Mouse (Mus musculus): Measurements from ENCODE around the gene Wfdc9. TPM values are rescaled to one million over a fixed set of nuclear protein-coding genes. Genes with fewer than 3 reads are reported as not detected.

The Wfdc9 gene
- total RNA-seq (2017): not detected in 2 replicates

DNA sequence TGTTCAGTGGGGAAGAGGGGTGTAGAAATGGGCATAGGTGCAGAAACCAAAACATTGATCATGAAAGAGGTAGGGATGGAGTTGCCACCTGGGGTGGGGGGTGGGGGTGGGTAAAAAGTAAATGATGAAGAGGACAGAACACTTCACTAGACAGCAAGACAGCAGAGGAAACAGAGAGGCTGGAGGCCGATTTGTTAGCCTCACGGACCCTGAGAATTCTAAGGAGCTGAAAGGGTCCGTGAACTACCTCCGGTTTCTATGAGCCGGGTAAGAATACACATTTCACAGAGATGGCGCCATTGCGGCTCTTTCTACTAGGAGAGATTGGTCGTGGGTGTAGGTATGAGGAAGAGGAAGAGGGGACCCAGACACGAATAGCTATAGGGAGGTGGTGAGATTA, at the start of gene Wfdc9:
Wfdc9 (minus strand) TSS at position 101 of the 400 bp plus-strand sequence.
- no peak for ATAC-seq (ENCODE audit: extremely low read depth, insufficient number of reproducible peaks, low FRiP score, poor library complexity, severe bottlenecking)

DNA sequence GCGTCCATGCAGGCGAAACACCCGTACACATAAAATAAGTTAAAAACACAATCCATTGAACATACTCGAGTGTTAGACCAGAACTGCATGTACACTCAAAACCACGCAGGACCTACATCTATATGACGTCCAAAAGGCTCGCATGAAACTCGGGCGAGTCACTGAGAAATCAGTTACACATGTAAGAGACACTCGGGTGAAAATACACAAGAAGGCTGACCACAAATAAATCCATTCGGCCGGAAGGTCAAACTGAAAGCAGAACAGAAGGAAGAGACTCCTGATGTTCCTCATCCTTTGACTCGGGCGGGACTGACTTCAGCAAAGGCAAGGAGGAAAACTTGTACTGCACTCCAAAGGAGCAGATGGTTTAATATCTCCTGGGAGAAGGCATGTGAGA, 49.6 kb upstream of the Wfdc9 start:
- no peak for ATAC-seq (ENCODE audit: extremely low read depth, insufficient number of reproducible peaks, low FRiP score, poor library complexity, severe bottlenecking)

DNA sequence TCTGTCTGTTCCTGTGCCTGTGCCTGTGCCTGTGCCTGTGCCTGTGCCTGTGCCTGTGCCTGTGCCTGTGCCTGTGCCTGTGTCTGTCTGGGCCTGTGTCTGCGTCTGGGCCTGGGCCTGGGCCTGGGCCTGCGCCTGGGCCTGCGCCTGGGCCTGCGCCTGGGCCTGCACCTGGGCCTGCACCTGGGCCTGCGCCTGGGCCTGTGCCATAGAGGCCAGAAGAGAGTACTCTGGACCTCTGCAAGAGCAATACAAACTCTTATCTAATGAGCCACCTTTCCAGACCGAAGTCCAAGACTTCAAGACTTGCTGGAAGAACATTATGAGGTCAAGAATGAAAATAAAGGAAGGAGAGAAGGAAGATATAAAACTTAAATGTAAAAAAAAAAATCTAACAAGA, 48.9 kb upstream of the Wfdc9 start:
- ATAC-seq (ENCODE audit: extremely low read depth, insufficient number of reproducible peaks, low FRiP score, poor library complexity, severe bottlenecking): no peak

DNA sequence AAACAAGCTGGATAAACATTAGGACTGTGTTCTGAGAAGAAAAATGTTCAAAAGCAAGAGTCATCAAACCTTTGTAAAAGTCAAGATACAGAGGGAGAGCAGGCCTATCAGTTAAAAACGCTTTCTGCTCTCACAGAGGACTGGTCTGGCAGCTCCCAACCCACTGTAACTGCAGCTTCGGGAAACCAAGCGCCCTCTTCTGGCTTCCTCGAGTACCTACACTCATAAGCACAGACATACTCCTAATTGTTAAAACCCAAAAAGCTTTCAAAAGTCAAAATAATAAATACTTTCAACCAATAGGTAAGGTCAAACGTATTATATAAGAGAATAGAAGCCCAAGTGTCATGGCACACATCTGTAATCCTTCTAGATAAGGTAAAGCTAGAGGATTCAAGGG, 47.9 kb upstream of the Wfdc9 start:
- no peak for ATAC-seq (ENCODE audit: extremely low read depth, insufficient number of reproducible peaks, low FRiP score, poor library complexity, severe bottlenecking)

DNA sequence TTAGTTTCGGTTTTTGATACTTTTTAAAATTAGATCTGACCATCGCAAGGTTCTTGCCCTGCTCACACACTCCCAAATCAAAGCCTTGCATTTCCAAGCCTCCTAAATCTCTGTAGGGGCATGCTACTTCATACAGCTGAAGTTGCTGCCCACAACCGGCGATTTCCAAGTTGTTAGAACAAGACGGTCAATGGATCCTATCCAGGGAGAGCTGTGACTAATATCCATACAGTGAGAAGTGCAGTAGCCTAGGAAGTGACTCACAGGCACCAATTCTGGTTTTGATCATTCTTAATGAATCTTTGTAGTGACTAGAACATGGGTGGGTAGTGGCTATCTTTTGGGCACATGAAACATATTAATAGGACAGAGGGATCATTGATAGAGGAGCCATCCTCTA, 45.4 kb upstream of the Wfdc9 start:
- no peak for ATAC-seq (ENCODE audit: extremely low read depth, insufficient number of reproducible peaks, low FRiP score, poor library complexity, severe bottlenecking)

DNA sequence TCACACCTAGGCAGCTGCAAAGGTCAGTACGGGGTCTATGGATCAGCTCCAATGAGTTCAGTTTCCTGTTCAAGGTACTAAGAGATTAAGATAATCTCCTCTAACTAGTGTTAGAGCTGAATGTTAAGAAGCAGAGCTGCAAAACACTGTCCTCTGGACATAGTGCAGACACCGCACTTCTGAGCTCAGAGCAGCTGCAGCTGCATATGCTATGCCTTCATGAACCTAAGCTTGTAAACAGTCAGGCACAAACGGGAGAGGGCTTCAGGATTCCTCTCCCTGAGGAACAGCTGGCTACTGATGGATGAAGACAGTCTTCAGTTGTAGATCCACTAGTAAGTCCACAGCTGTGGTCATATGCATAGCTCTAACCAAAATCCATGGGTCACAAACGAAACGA, 44.6 kb upstream of the Wfdc9 start:
- ATAC-seq (ENCODE audit: extremely low read depth, insufficient number of reproducible peaks, low FRiP score, poor library complexity, severe bottlenecking): no peak

DNA sequence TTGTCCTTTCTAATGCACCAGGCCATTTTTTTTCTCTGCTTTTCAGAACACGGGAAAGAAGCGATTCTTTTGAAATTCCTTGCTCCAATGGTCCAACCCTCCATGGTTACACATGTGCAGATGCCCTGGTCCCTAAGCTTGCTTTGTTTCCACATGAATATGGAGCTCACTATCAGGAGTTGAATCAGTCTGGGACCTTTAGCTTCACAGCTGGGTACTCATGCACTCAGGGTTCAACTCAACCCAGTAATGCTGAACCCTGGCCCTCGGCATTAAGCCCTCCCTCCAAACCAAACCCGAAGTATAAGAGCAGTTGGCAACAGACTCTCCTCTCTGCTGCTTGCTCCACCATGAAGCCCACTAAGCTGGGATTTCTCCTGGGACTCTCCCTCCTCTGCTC, 41.8 kb upstream of the Wfdc9 start, which contains the start of gene Spint4:
Spint4 (plus strand) TSS at position 301 of the 400 bp plus-strand sequence.
- ATAC-seq (ENCODE audit: extremely low read depth, insufficient number of reproducible peaks, low FRiP score, poor library complexity, severe bottlenecking): no peak

DNA sequence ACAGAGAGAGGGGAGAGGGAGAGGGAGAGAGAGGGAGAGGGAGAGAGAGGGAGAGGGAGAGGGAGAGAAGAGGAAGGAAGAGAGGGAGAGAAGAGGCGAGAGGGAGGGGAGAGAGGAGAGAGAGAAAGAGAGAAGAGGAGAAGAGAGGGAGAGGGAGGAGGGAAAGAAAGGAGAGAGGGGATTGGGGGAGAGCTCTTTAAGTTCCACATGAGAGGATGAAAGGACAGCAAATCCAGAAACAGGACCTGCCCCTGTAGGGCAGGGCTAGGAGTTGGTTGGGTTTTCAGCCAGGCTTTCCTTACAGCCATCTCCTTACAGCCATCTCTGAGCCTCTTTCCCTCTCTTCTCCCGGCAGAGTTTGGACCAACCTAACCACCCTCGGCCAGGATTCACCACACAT, 28.4 kb upstream of the Wfdc9 start, which contains the start of gene Wfdc13:
Wfdc13 (plus strand) TSS at position 301 of the 400 bp plus-strand sequence.
- no peak for ATAC-seq (ENCODE audit: extremely low read depth, insufficient number of reproducible peaks, low FRiP score, poor library complexity, severe bottlenecking)

DNA sequence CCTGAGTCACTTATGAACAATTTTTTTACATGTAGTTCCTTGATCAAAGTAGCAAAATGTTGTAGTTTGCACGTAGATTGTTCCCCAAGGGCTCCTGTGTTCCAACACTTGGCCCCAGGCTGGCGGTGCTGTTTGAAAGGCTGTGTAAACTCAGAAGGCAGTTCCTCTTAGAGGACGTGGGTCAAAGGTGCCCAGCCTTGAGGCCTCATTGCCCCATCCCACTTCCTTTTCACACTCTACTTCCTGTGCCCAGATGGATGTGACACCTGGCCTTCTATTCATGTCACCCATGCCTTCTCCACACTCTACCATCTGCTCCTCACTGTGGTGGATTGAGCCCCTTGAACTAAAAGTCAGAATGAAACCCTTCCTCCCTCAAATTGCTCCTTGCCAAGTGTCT, 23.5 kb upstream of the Wfdc9 start:
- peak; percentile 73 for ATAC-seq (ENCODE audit: extremely low read depth, insufficient number of reproducible peaks, low FRiP score, poor library complexity, severe bottlenecking)

DNA sequence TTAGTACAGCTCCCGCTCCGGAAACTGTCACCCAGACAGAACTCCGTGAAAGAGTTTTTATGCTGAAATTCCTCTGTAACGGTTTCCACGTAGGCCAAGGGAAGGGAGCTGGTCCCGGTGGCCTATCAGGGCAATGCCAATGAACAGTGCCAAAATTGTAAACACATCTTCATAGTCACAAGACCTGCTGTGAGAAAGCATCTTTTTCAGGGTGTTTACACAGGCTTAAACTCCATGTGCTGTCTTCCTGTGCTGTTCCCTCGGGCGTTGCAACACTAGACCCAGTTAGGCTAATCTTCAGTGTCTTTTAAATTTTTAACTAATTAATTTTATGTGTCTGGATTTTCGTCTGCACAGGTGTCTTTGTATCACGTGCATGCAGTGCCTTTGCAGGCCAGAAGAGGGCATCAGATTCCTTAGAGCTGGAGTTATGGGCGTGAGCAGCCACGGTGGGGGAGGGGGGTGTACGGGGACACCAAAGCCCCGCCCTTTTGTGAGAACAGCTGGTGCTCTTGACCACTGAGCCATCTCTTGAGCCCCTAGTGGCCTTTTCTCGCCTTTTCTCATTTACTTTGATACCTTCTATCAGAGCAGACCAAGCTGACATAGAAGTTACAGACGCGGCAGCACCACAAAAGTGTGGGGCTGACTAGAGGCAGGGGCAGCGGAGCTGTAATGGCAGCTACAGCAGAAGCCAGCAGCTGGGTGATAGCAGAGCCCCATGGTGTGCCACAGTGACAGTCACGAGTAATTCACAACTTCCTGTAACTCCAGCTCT, 22.7 kb upstream of the Wfdc9 start:
- ATAC-seq (ENCODE audit: extremely low read depth, insufficient number of reproducible peaks, low FRiP score, poor library complexity, severe bottlenecking): peak; percentile 84

DNA sequence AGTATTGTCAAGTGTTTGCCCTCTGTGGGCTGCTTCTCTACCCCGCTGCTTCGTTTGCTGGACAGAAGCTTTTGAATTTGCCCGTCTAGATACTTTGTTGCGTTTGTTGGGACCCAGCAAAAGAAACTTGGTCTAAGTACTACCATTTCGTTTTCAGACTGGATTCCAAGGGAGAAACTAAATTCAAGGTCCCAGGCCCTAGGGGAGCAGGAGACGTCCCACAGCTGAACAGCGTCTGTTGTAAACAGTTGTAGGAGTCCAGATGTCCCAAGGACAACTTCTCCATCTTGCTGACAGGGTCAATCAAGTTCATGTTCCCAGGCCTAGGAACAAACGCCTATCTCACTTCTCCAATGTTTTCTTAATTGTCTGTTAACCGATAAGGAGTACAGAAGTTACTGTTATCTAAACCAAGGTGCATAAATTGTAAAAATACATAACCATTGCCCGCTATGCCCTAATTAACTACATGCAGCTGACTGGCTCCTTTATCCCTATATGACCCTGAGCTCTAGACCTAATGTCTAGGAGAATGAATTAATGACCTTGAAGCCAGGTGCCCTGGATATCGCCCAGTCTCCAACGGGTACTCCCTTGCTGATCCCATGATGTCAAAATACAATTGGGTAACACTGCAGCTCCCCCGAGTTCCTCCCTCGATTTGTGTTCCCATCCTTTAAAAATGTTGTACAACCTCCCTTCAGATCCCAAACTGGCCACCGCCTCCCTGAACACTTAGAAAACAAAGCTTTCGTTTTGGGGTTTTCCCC, 20.7 kb upstream of the Wfdc9 start:
- ATAC-seq (ENCODE audit: extremely low read depth, insufficient number of reproducible peaks, low FRiP score, poor library complexity, severe bottlenecking): no peak

DNA sequence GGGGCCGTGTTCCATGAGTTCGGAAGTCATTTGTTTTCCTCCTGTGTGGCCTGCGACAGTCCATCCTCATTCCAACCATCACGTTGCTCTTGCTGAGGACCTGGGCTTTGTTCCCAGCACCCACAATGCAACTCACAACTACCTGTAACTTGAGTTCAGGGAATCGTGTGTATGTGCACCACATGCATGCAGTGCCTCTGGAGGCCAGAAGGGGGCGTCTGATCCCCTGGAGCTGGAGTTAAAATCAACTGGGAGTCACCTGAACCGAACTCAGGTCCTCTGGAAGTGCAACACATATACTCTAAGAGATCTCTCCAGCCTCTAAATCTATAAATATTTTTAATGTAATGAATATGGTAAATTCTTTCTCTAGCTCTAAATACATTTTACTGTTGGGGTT, 19.7 kb upstream of the Wfdc9 start:
- ATAC-seq (ENCODE audit: extremely low read depth, insufficient number of reproducible peaks, low FRiP score, poor library complexity, severe bottlenecking): no peak

DNA sequence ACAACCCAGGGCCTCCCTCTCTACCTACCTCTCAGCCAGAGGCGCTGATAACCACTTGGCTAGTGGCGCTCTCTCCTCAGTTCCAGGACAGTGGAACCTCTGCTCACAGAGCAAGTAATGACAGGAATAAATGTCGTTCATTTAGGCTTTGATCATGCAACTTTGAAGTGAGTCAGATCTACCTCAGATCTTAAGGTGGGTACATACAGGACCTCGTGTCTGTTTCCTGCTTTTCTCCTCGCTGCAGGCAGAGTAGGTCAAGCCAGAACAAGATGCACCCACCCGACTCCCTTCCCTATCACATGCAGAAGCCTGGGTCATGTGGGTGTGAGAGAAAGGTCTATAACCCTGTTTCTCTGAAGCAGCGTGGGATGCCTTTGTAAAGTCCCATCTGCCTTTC, 17.6 kb upstream of the Wfdc9 start, which contains the start of gene Wfdc11:
Wfdc11 (minus strand) TSS at position 101 of the 400 bp plus-strand sequence.
- ATAC-seq (ENCODE audit: extremely low read depth, insufficient number of reproducible peaks, low FRiP score, poor library complexity, severe bottlenecking): no peak

DNA sequence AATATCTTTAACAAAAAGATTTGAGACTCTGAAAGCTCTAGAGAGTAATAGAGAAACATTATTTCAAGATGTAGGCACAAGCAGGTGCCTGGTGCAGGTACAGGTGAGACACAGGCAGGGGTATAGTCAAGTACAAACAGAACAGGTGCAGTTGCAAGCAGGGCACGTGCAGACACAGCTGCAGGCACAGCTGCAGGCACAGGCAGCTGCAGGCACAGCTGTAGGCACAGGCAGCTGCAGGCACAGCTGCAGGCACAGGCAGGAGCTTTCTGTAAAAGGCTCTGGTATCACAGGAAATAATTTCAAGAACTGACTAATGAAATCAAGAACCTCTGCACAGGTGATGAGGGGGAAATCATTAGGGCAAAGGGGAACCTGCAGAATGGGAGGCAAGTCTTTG, 14.6 kb upstream of the Wfdc9 start:
- ATAC-seq (ENCODE audit: extremely low read depth, insufficient number of reproducible peaks, low FRiP score, poor library complexity, severe bottlenecking): no peak

DNA sequence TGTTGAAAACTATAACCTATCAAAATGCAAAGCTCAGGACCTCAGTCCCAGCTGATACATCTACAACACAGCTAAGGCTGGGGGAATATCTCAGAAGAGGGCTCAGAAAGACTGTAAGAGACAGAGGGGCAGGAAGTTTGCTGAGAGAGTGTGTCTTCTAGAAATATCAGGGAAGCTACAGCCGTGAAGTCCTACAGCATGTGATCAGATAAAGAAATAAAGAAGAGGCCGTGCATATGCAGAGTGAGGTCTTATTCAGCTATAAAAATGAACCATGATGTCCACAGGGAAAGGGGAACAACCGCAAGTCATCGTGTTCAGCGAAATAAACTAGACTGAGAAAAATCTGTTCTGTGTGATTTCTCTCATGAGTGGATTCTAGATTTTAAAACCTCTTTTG, 13.9 kb upstream of the Wfdc9 start:
- ATAC-seq (ENCODE audit: extremely low read depth, insufficient number of reproducible peaks, low FRiP score, poor library complexity, severe bottlenecking): no peak

DNA sequence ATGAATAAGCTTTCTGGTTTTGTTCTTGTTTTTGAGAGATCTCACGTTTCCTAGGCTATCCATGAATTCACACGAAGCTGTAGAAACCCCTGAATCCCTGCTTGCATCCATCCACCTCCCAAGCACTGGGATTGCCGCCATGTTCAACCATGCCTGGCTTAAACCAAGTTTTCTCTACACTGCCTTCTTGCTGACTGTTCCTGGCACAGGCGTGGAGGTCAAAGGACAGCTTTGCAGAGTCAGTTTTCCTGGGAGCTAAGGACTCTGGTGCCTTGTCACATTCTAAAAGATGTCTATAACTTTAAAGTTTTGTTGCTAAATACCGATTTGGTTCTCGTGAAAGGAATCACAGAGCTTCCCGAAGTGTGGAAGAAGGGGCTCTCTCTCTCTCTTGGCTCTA, 8.5 kb upstream of the Wfdc9 start:
- ATAC-seq (ENCODE audit: extremely low read depth, insufficient number of reproducible peaks, low FRiP score, poor library complexity, severe bottlenecking): no peak

DNA sequence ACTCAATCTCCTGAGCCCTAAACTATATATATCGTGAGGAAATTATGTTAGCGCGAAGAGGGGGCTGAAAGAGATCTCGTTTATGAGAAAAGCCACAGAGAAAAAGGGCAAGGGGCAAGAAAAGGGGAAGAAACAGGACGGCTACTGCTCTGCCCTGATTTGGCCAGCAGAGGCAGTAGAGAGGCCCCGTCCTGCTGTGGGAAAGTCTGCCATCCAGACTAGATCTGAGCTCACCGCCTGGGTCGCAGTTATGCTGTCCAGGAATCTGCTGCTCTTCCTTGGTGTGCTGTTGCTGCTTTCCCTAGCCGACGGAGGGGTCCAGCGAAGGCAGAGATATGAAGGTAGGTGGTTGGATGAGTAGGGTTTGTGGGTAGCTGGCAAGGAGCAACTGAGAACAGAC, 525 bp downstream of the Wfdc9 start, which contains the start of gene Wfdc10:
Wfdc10 (plus strand) TSS at position 189 of the 400 bp plus-strand sequence.
- peak; percentile 92 for ATAC-seq (ENCODE audit: extremely low read depth, insufficient number of reproducible peaks, low FRiP score, poor library complexity, severe bottlenecking)

DNA sequence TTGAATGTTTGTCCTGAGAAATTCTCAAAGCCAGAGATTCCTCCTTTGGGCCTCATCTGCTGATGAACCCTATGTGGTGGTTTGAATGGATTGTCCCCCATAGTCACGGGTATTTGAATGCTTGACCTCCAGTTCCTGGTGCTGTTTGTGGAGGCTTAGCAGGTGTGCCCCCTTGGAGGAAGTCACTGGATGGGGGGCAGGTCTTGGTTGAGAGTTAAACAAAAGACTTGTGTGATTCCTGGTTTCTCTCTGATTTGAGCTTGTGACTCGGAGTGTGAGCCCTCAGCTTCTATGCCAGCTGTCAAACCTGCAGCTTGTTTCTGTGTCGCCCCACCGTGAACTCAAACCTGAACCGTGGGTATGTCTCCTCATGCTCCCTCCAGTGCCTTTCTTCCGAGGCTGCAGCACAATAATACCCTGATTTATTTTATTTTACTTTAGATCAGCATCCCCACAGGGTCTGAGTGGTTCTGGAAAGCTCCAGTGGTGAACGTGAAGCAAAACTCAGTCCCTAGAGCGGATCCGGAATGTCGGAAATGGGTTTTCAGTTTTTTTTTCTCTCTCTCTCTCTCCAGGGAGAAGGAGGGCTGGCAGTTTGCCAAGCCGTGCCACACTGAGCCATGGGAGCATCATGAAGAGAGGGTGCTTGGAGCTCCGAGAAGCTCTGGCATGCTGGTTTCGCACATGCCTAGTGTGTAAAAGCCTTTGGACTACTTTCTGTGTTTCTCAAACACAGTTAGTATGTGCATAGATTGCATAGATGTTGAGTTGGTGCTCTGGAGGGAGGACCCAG, 14.3 kb downstream of the Wfdc9 start:
- ATAC-seq (ENCODE audit: extremely low read depth, insufficient number of reproducible peaks, low FRiP score, poor library complexity, severe bottlenecking): no peak

DNA sequence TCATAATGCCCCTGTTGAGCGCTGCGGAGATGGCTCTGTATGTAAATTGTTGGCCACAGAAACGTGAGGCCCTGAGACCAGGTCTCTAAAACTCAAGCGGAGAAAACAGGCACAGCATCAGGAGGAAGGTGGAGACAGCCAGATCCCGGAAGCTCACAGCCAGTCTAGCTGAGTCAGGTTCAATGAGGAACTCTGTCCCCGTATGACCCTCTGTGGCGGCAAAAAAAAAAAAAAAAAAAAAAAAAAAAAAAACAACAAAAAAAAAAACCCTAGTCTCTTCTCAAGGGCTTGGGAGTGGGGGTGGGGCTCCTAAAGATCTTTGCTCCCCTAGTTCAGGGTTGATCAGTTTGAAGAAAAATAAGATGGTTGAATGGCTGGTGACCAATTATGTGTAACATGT, 15.3 kb downstream of the Wfdc9 start:
- ATAC-seq (ENCODE audit: extremely low read depth, insufficient number of reproducible peaks, low FRiP score, poor library complexity, severe bottlenecking): peak; percentile 99

Measured in neutrophil, adult 5-6 weeks (primary cell).